Mouse (Mus musculus) cerebellum, adult 8-10 months (tissue): ENCODE measurements around the gene Il1rn.

Experiments
- DNase-seq: peaks from one replicate; pipeline ENCODE4 v3.0.0; 2022

The Il1rn gene

DNA sequence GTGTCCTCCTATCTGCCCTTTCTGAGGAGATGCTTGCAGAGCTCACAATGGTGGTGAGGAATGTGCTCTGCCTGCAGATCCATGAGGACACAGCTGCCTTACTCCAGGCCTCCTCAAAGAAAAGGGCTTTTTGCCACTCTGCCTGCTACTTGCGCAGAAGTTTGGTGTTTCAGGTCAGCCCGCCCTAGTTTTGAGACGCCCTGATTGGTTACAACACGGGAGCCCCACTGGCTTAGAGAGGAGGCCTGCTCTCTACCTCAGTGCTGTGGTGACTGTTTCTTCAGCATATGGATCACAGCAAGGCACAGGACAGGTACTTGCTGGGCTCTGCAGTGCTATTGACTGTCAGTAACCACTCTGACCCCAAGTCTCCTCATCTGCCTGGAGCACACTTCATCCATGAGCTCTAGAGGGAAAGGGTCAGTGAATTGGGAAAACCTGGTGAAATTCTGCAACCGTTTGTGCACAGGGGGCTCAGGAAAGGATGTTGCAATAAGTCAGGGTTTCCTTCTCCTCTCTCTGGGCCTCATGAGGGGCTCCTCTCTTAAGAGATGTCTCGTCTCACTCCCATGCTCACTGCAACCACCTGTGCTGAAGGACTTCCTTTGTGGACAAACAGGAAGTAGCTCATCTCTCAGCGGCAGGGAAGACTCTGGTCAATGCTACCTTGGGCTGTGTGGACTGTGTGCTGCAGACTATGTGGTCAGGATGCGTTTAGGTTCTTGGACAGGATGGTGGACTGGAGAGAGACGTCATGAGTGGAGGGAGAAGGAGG, 46.0 kb downstream of the Il1rn start:
- DNase-seq, result no peak

DNA sequence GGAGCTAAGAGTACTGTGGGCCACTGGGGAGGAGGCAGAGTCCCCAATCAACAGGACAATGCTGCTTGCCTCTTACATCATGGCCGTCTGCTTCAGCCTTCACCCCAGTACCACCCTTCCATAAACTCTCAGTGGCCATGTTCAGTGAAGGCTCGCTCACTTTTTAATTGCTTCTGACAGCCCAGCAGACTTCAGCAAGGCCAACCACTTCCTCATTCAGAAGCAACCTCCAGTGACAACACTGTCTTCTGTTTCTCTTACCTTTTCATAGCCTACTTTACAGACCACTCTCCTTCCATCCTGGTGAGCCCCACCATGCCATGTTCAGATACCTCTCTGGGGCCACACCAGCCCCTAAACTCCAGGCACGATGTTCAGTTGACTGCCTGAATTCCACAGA, 47.0 kb downstream of the Il1rn start:
- no peak for DNase-seq

DNA sequence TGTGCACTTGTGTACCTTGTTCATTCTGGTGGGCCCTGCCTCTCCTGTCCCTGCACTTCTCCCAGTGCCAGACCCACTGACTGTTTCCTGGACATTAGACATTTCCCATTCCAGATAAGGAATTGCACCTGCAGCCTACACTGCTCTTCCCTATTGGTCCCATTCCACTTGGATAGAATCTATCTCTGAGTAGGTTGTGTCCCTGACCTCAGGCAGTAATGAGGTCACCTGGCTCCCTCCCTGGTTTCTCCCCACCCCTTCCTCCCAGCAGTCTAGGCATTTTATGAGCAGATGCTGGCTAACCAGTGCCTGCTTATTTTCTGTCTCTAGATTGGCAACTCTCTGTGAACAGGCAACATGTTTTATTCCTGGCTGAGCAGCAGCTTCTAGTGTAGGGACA, 47.7 kb downstream of the Il1rn start:
- DNase-seq, result no peak

DNA sequence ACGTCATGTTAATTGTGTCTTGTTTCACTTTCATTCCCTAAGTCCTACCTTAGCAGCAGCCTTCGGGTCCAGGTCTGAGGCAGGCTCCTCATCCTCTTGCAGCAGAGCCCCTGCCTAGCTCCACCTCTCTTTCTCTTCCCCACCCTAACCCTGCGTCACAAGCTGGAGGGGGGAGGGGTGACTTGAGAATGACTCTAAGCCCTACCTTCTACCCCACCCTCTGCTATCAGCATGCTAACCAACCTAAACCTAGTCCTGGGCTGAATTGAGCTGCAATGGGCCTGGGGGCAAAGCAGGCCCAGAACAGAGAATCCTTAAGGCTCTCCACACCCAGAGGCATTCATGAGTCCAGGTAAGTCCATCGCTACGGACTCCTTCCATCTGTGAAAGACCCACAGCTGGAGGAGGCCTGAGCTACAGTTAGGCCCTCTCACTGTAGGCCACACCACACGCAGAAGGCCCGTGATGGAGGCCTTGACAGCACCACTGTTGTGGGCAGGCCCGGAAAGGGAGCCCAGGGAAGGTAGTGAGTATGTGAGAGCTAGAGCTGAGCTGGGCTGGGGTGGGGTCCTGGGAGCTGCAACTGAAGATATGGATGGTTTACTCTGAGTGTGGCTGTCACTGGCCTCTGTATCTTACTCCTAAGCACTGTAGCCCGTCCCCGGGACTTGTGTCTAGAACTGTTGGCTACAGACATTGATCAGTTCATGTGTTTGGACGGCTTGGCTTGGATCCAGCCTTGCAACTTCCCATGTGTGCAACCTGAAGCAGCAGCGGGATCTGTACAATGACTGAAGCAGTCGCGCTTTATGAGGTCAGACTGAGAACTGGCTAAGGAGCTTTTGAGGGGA, 48.7 kb downstream of the Il1rn start:
- DNase-seq, result no peak

DNA sequence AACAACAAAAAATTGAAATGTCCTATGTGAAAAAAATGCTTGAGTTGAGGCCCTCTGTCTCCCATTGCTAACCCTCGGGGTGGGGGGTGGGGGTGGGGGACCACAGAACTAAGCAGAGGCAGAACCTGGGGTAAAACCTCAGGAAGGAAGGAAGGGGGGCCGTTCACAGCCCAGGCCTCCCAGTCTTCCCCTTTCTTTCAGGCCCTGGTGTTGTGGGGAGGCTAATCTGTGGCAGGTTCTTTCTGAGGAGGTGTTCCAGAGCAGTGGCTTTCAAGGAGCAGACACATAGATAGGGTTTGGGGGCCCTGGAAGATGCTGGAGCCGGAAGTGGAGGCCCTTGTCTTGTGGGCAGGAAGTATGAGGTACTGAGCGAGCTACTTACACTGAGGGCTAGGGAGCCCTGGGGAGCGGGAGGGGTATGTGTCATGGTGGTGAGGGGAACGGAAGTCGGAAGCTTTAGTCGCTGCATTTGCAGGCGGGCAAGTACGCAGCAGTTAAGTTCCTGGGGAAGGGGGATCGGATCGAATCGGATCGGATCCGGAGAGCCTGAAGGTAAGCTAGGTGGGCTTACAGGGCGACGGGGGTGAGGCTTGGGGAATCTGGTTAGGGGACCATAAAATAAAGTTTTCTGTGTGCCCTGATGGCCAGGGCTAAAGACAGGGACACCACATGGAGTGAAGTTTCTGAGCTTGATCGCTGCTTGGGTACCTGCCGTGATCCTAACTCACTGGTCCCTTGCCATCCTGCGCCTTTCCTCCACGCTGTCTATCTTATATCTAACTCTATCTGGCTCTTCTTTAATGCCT, 49.7 kb downstream of the Il1rn start:
- no peak for DNase-seq

DNA sequence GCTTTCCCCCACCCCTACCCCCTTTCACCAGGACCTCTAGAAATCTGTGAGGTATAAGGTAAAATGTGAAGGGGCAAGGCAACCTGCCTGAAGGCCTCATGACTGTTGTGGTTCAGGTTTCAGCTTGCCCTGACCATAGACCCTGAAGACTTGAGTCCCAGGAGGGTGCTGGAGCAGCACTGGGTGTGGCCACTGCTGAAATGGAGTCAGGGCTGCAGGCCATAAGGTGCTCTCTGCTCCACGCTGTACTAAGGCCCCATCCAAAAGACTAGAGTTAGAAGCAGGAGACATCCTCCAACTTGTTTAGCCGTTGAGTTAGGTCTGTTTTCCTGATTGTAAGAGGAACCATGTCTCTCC, 50.3 kb downstream of the Il1rn start:
- DNase-seq, result no peak

DNA sequence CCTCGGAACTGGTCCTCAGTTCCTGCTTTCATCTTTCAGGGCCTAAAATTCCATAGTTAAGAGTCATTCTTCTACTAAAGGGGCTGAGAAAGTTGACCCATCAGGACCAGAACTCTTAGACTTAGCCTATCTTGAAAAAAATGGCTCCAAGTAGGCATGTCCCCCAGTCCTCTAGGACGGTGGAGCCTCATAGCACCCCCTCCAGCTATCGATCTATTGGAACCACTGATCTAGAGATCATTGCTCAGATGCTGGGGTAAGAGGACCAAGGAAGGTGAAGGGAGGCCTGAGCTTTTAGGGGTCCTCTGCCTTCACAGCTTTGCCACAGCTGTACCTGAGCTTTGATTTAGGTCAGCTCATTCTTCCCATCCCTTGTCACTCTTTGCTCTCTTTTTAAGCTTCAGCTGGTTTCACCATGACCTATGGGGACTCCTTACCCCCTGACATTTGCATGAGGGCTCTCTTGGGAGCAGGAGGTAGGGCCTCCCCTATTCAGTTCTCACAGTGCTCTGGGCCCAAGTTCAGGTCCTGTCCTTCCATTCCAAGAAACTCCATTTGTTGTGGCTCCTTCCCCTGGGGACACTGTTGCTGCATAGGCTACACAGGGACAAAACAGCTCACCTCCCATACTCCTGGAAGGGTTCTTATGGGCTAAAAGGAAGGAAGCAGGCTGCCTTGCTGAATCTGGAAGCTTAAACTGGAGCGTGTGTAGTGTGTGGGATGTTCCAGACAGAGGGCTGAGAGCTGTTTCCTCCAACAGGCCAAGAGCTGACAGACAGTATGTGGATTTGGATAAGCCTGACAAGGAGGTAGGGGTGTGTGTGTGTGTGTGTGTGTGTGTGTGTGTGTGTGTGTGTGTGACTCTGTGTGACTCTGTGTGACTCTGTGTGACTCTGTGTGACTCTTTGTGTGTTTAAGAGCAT, 51.0 kb downstream of the Il1rn start:
- DNase-seq, result no peak

DNA sequence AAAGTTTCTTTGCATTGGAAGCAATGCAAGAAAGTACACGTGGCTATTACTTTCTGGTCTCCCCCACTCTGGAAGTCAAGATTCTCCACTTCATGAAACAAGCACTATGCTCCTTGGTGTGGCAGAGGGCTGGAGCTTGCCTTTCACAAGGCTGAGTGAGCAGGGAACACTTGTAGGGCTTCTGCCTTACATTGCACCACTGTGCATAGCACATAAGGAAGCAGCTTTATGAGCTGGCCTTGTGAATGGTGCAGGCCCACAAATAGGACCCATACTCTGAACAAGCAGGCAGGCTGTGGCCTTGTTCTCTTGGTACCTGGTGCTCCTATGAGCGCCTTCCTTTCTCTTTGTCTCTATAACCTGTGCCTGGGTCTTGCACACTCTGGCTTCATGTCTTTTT, 56.6 kb downstream of the Il1rn start:
- no peak for DNase-seq

DNA sequence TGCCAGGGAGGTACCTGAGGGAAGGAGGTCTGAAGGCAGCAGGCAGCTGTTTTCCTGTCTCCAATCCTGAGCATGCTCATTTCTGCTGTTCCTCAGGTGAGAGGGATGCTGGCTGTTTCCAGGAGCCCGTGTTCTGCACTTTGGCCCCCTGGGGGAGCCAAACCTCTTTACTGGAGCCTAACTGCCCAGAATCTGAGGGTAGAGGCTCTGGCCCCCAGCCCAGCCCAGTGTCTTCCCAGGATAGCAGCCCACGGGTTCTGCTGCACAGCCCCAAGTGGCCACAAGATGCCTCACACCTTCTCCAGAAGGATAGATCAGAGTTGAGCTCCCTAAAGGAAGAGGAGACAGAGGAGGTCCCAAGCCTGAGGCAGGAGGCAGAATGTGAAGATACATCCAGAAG, 60.5 kb downstream of the Il1rn start:
- DNase-seq, result no peak

DNA sequence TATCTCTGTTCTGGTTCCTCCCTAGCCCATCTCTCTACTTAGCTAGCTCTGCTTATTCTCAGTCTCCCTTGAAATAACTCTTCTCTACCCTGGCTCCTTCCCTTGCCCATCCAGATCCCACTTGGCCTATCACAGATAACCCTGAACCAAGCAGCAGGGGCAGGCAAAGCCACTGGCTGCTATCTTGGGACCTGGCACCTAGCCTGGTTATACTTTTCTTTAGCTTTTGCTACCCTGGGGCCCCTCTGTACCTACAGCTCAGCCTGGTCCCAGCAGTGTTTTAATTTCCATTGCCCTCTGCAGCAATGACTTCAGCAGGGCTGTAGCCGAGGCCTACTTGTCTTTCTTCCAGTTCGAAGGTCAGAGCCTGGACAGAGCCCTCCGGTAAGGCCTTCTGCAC, 64.1 kb downstream of the Il1rn start:
- no peak for DNase-seq
